Mouse (Mus musculus): ENCODE data around the gene Nxpe4. TPM values are rescaled to one million over a fixed set of nuclear protein-coding genes. Genes with fewer than 3 reads are reported as not detected.
"Not testable (repeated sequence)": the region's sequence is repeated elsewhere in the genome, so short reads cannot be mapped to it uniquely, and the experiment has no call there.

Nxpe4 gene
- total RNA-seq, 2 experiments from 2014 or later, result 7.2 to 9.7 TPM

DNA sequence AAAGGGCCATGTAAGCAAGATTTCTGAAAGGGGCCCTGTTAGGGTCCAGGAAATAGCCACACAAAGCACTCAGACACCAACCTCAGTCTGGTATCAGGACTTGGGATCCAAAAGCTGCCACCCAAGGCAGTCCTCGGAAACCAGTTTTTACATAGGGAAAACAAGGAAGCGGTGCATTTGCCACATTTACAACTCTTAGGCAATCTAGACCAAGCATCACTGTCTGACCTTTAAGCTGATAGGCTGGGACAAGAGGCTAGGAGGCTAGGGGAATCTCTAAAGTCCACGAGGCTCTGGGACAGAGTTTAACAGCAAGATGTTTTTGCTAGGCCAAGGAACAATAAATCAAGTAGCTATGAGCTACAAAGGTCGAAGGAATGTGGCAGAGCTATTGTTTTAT, 226.6 kb downstream of the Nxpe4 start:
- intact Hi-C loops (cut with DNase I), result no loop called here
- DNase-seq (ENCODE audit: low spot score), result no peak

DNA sequence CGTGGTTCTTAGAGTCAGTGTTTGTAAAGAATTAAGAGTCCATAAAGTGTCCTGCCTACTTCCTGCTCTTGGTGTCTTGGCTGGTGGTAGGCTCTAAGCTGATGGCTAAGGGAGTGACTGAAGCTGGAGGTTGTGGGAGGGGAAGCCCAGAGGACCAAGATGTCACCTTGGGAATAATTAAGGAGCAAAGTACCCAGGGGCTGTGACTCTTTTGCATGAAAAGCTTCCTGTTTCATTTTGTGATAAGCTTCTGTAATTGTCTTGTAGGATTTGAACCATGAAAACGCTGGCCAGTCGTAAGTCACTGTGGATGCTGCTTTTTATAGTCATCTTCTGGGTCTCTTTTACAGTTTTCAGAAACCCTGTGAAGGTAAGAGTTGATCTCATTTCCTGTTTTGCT, 228.2 kb downstream of the Nxpe4 start:
- intact Hi-C loops (cut with DNase I), result no loop called here
- DNase-seq (ENCODE audit: low spot score), result no peak

DNA sequence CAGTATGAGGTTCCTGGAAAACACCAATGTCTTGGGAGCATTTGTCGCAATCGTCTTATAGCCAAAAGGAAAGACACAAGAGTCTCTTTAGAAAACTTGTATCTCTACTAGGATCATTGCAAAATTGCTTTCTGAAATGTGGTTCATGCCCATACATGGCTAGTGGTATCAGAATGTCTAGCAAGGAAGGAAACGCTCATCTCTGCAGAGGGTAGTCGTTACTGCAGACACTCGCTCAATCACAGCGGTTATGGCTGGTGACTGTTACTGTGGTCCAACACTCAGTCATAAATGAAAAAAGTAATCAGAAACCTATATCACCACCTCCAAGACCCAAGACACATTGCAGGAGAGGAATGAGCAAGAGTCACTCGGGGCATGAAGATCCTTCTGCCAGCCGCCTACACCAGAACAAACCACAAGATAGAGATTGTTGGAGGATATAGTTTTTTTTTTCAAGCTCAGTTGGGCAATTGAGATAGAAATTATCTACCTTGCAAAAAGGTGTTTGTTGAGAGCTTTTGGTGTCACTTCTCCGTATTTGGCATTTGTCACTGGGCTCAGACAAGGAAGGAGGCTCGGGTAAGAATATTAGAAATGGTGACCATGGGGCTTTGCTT, 241.9 kb downstream of the Nxpe4 start:
- DNase-seq (ENCODE audit: low spot score), result no peak
- intact Hi-C loops (cut with DNase I), result no loop called here

DNA sequence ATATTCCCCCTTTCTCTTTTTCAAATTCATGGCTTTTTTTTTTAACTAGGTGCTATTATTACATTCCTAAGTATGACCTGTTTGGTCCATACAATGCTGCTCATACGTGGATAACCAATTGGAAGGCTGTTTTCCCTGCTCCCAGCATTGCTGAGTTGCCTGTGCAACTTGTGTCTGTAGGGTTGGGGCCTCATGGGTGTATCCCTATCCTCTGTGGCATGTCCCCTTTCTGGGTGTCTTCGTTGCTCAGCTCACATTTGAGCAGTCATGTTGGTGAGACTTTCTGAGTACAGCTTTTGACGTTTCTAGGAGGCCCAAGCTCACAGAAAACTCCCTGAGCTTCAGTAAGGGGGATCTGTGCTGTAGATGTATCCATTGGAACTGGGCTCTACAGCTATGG, 242.9 kb downstream of the Nxpe4 start:
- no peak for DNase-seq (ENCODE audit: low spot score)
- intact Hi-C loops (cut with DNase I), result no loop called here

DNA sequence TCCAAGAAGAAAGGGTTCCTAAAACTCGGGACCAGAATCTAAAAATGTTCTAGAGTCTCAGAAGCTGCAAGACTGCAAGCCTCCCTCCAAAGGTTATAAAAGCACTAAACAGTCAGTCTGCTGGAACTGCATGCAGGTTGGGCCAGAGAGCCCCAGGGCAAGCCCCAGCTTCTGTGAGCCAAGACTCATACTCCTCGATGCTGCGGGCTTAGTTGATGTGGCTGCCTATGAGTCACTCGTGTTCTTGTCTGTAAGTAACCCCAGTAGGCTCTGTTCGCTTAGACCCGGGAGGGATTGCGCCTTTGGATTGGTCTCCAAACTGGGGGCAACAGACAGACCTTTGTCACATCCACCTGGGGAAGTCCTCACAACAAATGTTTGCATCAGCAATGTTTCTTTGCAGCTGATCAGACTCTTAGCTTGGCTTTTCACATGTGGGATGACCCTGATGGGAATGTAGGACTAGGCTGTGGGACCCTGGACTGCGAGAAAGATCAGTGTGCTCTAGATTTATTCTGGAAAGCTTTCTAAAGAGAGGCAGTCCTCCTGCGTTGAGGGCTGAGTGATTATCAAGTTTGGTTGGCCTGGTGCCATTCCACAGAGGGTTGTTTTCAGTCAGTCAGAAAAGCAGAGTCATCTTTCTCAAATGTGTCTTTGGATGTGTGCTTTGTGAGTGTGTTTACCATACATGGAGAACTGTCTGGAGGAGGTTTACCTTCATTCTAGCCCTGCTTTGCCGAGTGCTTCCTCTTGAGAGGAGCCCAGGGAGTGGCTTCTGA, 245.9 kb downstream of the Nxpe4 start:
- DNase-seq (ENCODE audit: low spot score), result no peak
- intact Hi-C loops (cut with DNase I), result no loop called here

DNA sequence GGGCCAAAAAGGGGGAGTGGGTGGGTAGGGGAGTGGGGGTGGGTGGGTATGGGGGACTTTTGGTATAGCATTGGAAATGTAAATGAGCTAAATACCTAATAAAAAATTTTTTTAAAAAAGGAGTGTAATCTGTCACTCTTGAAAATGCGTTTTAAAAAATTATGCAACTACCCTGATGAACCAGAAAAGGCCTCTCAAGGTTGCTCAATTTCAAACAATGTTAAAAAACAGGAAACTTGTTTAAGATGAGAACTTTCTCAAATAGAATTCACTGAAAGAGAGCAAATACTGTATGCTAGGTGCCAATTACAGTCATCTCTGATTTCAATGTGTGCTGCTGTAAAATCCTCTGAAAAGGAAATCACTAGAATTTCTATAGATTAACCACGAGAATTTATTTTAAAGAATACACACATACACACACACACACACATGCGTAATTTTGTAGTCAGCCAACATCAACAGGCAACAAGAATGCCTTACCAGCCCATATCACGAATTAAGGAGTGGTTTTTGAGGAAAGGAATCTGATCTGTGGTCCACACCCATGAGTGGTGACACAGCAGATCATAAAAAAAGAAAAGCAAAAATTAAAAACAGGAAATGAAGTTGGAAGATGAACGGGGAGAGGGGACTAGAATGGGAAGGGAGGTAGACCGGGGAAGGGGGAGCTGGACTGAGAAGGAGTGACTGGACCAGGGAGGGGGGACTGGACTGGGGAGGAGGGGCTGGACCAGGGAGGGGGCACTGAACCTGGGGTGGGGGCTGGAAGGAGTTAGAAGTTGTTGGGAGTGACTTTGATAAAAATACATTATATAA, 248.6 kb downstream of the Nxpe4 start:
- DNase-seq (ENCODE audit: low spot score), result no peak
- intact Hi-C loops (cut with DNase I), result no loop called here

DNA sequence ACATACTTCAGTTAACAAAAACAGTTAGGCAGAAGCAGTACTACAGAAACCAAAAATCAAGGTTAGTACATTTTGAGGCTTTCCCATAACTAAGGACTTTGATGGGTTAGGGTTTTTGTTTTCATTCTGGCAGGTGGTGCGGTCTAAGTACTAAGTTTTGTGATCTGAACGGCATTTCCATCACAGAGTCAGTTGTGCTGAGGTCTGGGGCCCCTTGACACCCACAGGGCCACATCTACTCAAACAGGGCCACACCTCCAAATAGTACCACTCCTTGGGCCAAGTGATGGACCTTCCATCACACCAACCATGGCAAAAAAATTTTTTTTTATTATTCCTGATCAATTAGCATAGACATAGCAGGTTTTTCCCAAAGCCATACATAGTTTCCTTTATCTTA, 251.8 kb downstream of the Nxpe4 start:
- intact Hi-C loops (cut with DNase I), result no loop called here
- DNase-seq (ENCODE audit: low spot score), result no peak

DNA sequence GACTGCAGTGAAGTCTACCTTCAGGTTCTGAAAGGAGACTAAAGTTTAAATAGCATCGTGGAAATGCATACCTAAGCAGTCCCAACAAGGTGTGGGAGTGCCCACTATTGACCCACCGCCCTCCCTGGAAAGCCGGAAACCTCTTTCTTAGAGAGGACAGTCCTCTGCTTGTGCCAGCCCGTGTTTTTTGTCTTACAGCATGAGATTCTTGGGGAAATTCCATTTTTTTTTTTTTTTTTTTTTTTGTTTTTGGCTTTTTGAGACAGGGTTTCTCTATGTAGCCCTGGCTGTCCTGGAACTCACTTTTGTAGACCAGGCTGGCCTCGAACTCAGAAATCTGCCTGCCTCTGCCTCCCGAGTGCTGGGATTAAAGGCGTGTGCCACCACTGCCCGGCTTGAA, 255.5 kb downstream of the Nxpe4 start:
- intact Hi-C loops (cut with DNase I); DNase-seq (ENCODE audit: low spot score): not testable (repeated sequence)

DNA sequence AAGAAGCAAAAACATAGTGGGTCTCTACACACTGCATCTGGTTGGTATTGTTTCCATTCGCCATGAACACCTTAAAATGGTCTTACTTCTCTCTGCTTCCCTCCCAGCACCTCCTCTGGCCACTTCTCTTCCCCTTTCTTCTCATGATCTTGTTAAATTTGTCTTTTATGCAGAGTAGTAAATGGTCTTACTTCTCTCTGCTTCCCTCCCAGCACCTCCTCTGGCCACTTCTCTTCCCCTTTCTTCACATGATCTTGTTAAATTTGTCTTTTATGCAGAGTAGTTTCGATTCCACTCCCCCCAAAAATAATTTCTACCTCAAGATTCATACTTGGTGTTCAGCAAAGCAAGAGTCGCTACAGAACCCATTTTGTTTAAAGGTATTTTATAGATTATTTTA, 256.2 kb downstream of the Nxpe4 start:
- no peak for DNase-seq (ENCODE audit: low spot score)

DNA sequence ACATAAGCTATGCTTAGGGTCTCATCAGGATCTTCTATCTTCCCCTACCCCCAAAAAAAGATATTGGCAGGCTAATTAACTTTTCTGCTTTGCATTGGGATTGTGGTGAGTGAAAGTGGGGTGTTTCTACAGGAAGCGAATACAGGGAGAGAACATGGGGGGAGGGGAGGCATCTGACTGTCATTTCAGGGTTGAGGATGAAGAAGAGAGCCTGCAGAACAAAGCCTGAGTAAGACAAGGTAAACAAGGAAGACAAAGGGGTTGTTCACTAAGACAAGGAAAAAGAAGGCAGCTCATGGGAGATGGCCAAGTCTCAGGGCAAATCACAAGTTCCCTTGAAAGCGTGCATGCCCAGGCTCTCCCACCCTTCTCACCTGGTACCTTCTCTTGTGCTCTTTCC, 256.6 kb downstream of the Nxpe4 start:
- intact Hi-C loops (cut with DNase I), result no loop called here
- DNase-seq (ENCODE audit: low spot score), result no peak

More for the DNA sequence above, 256.2 kb downstream of the Nxpe4 start:
- intact Hi-C loops (cut with DNase I), result no loop called here

DNA sequence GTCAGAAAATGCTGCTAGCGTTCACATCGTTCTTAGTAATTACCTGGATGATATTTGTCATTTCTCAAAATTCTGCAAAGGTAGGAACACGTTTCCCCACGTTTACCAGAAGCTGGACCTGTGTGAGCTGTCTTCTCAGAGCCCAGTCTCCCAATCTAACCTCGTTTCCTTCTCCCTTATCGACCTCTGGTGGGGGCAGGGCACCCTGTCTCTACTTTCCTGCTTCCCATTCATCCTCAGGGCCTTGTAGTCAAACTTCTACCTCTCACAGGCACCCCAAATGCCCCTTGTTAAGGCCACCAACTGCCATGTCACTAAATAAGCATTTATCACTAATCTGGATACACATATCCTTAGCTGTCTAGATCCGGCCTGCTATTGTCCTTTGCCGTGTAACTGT, 257.0 kb downstream of the Nxpe4 start:
- DNase-seq (ENCODE audit: low spot score), result no peak
- intact Hi-C loops (cut with DNase I), result no loop called here

DNA sequence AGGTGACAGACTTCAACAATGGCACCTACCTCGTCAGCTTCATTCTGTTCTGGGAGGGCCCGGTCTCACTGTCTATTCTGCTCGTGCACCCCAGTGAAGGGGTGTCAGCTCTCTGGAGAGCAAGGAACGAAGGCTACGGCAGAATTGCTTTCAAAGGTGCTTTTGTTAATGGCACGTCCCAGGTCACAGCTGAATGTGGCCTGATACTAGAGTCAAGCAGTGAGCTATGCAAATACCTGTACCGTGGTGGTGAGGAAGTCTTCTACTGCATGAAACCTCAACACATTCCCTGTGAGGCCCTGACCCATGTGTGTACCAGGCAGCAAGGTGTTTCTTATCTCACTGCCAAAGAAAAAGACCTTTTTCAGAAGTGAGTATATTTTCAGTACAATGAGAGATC, 258.6 kb downstream of the Nxpe4 start:
- intact Hi-C loops (cut with DNase I), result no loop called here
- DNase-seq (ENCODE audit: low spot score), result no peak

DNA sequence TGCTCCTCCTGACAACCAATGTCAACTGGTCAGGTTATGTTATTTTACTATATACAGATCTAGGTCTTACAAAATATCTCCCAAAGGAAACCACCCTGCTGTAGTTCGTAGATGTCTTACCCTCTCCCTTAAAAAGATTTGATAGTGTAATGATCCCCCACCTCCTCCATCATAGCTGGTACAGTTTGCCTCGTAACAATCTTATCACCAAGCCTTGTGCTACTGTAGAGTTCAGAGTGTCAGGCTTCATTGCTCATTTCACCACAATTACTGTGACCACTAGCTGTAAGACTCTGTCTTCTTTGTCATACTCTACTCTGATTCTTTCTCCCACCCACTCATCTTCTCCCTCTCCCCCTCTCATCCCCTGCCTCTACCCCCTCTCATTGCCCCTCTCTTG, 259.2 kb downstream of the Nxpe4 start:
- intact Hi-C loops (cut with DNase I), result no loop called here
- no peak for DNase-seq (ENCODE audit: low spot score)

DNA sequence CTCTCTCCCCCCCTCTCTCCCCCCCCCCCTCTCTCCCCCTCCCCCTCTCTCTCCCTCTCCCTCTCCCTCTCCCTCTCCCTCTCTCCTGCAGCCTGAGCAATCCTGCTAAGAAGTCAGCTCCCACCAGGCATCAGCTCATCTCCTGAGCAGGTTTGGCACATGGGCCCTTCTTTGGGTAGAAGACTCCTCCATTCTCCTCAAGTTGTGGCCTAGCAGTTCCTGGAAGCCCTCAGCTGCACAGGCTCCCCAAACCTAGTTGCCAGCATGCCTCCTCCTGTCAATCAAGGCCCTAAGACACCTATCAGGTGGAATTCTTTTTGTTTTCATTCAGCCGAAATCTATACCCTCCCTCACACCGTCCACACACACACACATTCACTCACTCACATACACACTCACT, 259.7 kb downstream of the Nxpe4 start:
- no peak for DNase-seq (ENCODE audit: low spot score)
- intact Hi-C loops (cut with DNase I), result no loop called here

DNA sequence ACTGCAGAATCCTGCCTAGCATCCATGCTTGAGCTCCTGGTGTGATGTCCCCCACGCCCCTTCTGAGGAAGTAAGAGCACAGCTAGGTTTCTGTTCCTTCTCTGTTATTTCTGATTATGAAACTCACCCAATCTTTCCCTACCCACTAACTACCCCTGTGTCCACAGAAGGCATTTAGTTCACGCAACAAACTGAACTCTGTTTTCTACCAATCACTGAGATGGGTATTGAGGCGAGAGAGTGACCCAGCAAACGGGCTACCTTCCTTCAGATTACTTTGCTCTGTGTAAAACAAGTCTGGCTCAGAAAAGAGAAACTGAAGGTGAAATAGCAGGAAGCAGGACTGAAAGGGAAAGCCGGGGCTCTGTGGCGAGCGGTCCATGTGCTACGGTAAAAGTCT, 260.6 kb downstream of the Nxpe4 start:
- intact Hi-C loops (cut with DNase I), result no loop called here
- DNase-seq (ENCODE audit: low spot score), result no peak

DNA sequence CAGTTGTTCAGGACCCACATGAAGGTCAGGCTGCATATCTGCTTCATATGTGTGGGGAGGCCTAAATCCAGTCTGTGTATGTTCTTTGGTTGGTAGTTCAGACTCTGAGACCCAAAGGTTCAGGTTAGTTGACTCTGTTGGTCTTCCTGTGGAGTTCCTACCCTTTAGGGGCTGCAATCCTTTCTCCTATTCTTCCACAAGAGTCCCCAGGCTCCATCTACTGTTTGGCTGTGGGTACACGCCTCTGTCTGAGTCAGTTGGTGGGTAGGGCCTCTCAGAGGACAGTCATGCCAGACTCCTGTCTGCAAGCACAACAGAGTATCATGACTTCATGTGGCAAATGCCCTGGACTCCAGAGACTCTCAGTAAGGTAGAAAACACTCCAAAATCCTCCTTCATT, 261.4 kb downstream of the Nxpe4 start:
- DNase-seq (ENCODE audit: low spot score), result no peak
- intact Hi-C loops (cut with DNase I), result no loop called here

DNA sequence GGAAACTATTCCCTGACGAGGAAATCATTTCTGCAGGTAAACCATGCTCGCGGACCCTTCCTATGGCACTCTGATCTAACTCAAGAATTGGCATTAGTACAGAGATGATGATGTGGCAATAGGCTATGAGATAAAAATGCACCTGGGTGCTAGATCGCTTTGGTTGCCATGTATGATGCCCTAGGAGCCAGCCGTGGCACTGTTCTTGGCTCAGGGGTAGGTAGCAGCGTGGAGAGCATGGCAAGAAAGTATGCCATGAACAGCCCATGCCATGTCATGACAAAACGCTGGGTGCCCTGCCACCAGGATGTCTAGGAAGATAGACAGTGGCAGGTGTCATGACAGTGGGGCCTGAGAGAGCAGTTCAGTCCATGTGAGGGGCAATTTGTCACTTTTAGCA, 265.4 kb downstream of the Nxpe4 start:
- DNase-seq (ENCODE audit: low spot score), result no peak
- intact Hi-C loops (cut with DNase I), result no loop called here

DNA sequence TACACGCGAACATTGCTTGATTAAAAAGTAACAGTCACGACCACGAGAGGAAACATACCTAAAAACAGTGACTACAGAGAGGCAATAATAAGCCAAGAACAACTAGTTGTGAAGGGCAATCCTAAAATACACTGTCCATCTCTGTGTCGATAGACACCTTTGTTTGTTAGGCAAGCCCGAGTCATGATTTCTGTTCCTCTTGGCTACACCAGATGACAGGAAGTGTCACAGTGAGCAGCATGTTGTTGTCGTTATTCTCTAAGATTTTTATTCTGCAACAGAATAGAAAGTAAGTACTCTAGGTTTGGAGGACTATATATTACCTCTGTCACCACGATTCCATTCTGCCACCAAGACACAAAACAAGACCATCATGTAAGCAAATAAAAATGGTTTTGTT, 270.6 kb downstream of the Nxpe4 start:
- intact Hi-C loops (cut with DNase I), result no loop called here
- DNase-seq (ENCODE audit: low spot score), result no peak

DNA sequence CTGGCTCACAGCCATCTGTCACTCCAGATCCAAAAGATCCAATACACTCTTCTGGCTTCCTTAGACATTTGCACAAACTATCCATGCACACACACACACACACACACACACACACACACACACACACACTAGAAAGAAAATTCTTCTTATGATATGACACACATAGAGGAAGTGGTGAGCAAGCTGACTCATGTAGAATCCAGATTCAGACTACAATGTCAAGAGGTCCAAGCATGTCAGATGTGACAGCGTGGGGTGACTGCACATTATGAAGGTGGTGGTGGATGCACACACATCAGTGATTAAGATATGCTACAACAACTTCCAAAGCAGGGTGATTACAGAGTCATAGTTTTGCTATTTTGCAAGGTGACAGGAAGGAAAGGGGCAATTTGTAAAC, 282.1 kb downstream of the Nxpe4 start:
- DNase-seq (ENCODE audit: low spot score), result no peak
- intact Hi-C loops (cut with DNase I), result no loop called here

DNA sequence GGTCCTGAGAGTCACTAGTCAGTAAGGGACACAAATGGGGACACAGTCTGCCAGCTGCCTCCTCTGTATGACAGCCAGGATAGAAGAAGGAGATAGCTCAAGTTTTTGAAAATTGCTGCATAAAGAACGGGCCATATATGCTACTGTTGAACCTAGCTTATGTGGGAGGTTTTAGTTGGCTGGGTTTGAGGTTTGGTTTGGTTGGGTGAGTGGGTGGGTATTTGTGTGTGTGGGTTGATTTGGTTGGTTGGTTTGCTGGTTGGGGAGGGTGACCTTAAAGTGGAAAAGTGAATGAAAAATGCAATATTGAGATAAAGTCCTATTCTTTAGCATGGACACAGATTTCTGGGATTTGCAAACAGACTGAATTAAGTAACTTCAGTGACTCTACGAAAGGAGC, 283.0 kb downstream of the Nxpe4 start:
- intact Hi-C loops (cut with DNase I), result loop anchor here (5.0 kb wide), 1 partner anchor 112 kb away; no protein-coding TSS in a partner anchor
- no peak for DNase-seq (ENCODE audit: low spot score)

DNA sequence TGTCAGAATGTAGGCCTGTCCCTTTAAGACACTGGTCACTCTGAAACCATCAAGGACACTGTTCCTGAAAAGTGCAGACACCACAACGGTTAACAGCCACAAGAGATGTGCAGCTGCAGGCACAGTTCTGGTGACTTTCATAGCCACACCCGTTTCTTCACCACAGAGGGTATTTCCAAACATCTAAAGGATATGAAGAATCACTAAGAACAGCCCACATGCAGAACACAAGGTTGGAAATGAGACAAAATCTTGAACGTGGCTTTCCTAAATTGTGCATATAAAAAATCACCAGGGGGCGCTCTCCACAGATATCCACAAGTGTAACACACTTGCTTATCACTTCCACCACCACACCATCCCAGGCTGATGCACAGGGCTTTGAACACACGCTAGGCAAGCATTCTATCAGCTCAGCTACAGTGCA, 286.0 kb downstream of the Nxpe4 start:
- no peak for DNase-seq (ENCODE audit: low spot score)
- intact Hi-C loops (cut with DNase I), result loop anchor here (5.0 kb wide), 1 partner anchor 110 kb away; no protein-coding TSS in a partner anchor
